Mouse (Mus musculus): ENCODE results near the gene Nckap5.

Gene Nckap5

GRCm38 (mm10) chr1:126700063-126700977, 130.3 kb downstream of the Nckap5 start:
- DNase-seq: no peak

GRCm38 (mm10) chr1:126693585-126693984, 137.0 kb downstream of the Nckap5 start:
- DNase-seq: no peak

DNA sequence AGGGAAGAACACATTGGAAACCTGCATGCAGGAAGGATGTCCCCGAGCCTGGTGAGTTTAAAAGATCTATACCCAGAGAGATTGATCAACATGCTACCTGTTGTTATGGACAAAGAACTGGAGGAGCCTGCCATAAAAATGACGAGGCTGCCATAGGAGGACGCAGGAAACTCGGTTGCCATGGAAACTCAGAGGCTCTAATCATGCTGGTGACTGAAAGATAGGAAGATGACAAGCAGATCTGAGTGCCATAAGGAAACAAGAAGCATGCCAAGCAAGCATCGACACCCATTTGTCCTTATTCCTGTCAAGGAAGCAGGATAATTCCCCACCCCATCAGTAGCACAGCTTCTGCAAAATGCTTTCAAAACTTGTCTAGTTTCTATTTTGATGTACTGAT, 142.0 kb downstream of the Nckap5 start:
- peak in 1 of 2 experiments; percentile 40 for DNase-seq

- DNase-seq: peak; percentile 83 to 84
Observed at GRCm38 (mm10) chr1:126686678-126687077, 143.9 kb downstream of the Nckap5 start.

DNA sequence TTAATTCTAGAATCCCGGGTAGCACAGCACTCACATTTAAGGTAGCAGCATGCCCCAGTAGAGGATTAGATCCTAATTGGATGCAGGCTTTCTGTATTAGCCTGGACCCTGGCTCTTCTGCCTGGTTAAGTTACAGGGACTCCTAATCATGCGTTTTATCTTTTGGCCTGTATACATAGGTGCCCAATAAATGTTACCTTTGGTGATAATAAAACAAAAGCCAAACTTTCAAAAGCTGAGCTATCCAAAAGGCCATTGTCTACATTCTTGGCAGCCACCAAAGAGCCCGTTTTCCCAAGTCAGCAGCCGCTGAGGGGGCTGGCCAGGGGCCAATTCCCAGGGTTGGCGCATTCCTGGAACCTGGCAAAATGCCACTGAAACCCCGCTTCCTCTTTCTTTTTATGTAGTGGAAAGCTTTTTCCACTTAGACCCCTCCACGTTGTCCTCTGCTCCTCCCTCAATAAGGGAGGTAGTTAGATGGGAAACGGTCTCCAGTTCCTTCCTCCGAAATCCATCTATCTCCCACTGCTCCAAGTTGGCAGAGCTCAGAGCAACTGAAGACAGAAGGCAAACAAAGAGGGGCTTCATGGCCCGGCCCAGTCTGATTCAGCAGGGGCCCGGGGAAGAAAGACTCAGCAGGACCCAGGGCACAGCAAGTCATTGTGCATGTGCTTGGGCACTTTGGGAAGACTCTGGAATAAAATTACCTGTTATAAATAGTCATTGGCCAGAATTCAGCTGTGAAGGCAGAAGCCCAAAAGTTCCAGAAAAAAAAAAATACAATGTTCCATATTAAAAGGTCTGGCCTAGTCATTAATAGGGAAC, 146.8 kb downstream of the Nckap5 start:
- peak; percentile 86 to 89 for DNase-seq

GRCm38 (mm10) chr1:126681773-126682172, 148.8 kb downstream of the Nckap5 start:
- DNase-seq: no peak

GRCm38 (mm10) chr1:126679348-126679747, 151.3 kb downstream of the Nckap5 start:
- DNase-seq: no peak

DNA sequence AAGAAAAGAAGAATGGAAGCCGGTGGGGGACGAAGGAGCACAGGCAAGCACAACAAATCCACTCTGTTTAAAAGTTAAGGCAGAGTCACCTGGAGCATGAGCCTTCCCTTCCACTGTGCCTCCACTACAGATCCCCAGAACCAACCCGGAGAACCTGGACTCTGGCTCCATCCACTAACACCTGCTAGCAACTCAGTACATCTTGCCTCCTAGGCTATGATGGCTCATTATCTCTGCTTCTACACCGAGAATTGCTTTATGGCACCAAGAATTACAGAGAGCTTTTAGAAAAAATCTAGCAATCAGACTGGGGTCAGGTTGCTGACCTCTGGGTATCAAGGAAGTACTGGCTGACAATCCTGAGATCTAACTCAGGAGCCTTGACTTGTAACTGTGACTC, 153.3 kb downstream of the Nckap5 start:
- no peak for DNase-seq

GRCm38 (mm10) chr1:126676769-126677168, 153.8 kb downstream of the Nckap5 start:
- peak in 1 of 2 experiments; percentile 31 for DNase-seq

- DNase-seq: no peak
Observed at GRCm38 (mm10) chr1:126675142-126675541, 155.5 kb downstream of the Nckap5 start.

DNA sequence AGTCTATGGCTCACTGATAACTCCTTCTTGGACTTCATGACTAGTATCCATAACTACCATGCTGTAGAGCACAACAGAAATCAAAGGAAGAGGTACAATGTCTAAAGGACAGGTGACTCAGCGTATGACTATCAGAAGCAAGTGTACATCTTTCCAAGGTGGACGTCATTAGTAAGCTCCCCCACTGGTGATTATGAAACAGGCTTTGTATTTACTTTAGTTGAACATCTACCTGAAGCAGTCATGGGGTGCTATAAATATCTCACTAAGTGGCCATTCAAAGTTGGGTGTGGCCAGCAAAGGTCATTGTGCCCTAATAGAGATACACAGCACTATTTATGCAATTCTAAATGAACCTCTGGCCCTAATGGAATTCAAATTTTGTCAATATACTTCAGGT, 157.4 kb downstream of the Nckap5 start:
- DNase-seq: no peak

DNA sequence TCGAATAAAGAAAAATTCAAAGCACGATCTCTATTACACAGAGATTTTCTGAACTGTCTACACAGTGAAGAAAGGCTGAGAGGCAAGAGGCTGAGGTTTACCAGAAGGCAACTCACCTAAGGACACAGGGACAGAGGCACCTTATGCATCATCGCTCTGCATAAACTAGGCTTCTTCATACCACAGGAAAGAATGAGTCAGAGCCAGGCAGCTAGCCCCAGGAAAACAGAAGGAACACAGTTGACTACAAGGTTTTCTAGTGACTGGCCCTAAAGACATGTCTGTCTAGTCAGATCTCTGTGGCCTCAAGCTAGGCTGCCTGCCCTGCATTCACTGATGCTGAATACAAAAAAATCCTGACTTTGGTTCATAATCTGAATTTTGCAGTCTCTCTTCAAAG, 160.1 kb downstream of the Nckap5 start:
- DNase-seq: no peak

- DNase-seq: no peak
Observed at GRCm38 (mm10) chr1:126660098-126660999, 170.2 kb downstream of the Nckap5 start.

- no peak for DNase-seq
Observed at GRCm38 (mm10) chr1:126658731-126659130, 171.9 kb downstream of the Nckap5 start.

GRCm38 (mm10) chr1:126656246-126656645, 174.4 kb downstream of the Nckap5 start:
- peak; percentile 39 to 53 for DNase-seq

DNA sequence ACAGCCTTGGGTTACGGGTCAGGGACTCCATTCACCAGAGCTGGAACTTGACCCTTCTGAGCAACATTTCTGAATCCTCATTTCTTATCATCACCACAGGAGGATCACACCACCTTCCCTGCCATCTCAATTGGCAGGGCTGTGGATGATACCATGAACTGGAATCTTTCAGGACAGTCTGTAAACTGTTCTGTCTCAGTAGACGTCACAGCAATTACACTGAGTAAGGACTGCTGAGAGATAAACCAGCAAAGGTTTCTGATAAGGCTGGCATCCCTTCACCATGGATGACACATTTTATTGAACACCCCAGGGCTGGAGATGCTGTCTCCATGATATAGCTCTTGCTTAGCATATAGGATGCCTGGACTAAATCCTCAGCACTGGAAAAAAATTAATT, 178.5 kb downstream of the Nckap5 start:
- DNase-seq: no peak

GRCm38 (mm10) chr1:126650806-126651205, 179.8 kb downstream of the Nckap5 start:
- no peak for DNase-seq

DNA sequence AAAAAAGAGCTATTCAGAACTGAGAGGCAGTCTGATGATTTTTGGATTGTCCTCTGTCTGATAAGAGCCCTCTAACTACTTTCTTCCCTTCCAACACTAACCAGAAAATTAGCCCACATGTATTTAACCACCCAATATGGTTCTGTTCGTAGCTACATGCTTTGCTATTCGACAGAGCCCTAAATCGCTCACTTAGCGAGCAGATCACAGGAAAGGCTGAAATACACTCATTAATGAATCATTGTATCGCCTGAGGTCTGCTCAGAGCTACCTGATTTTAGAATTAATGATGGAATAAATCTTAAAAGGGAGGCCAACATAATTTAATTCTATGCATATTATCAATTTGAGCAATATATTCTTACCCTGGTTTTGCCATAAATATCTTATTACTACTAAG, 187.8 kb downstream of the Nckap5 start:
- DNase-seq: no peak

- no peak for DNase-seq
Observed at GRCm38 (mm10) chr1:126639463-126639862, 191.1 kb downstream of the Nckap5 start.

DNA sequence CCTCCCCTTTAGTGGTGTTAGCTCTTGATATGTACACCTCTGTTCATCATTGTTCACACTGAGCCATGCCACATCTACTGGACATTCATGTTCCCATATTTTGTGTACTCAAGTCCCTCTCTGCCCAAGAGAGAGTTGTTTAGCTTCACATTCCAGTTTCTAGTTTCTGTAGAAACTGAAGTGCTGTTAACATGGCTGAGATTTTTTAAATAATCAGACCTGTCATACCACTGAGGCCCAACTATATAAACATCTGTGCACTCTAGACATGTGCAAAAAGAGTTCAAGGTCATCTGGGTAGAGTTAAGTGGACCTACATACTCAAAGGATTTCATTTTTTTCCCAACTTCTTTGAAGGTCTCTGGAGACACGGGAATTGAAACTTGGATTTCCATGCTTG, 193.1 kb downstream of the Nckap5 start:
- no peak for DNase-seq

DNA sequence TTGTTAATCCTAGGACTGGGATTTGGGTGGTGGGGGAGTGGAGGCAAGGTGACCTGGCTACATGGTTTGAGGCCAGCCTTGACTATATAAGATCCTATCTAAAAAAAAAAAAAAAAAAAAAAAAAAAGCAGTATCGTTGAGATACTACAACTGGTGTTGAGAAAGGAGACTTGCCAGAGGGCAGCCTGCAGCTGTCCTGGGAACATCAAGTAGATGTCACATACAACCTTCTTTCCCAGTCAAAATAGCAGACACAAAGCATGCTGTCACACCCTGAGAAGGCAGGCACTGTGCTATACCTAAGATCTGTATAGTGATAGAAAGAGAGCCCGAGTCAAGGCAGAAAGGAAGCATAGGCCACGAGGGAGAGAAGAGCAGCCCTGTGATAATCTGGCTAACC, 204.4 kb downstream of the Nckap5 start:
- no peak for DNase-seq

DNA sequence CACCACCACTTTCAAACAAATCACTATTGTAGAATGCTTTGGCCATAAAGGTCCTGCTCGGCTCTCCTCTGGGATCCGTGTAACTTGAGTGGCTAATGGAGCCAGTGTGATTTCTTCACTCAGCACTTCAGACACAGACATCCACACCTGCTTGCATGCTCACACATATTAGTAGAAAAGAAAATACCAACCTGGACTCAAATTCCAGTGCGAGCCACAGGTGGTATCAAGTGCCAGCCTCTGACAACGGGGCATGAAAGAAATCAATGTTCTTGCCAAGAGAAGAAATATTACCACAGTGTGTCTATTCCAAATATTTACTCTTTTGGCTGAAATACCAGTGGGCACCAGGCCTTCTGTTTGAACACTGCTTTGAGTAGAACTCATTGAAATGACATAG, 208.6 kb downstream of the Nckap5 start:
- DNase-seq: no peak
